Mouse (Mus musculus): ENCODE results near the gene Higd2a. TPM values are rescaled to one million over a fixed set of nuclear protein-coding genes. Genes with fewer than 3 reads are reported as not detected.

Higd2a gene
- polyA plus RNA-seq, 1 experiment, result 110 TPM

DNA sequence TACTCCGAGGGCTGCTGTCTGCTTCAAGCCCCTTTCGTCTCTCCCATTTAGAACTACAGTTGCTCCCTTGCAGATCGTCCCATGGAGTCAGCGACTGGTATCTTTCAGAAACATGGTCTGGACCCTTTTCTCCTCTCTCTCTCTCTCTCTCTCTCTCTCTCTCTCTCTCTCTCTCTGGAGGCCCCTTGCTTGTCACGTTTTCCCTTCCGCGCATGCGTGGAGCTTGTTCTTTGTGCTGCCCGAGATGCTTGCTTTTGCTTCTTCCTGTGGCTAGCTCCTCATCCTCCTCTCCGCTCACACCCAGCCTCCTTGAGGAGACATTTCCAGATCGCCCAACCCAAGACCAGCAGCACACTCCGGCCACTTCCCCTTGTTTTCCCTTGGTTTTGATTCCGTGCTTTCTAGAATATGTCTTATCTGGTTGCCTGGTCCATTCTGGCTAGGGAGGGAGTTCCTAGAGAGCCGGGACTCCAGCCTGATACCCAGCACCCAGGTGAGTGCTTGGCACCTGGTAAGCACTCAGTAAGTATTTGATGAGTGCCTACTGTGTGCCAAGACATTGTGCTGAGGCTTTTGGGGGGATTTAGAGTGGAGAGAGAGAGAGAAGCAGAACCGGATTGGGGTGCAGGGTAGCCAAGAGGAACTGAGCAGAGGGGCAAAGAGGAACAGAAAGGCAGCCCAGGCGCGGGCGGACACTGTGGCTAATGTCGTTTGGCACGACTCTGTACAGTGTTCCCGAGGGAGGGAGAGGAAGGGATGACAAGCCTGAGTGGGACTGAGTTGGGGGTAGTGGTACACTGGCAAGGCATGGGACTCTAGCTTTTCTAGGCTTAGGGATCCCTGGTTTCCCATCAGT lies 12.1 kb upstream of the Higd2a start:
- TF ChIP-seq POLR2A (IDR thresholded peaks at IDR 0.05; ENCODE audit: borderline replicate concordance, extremely low read depth, low read depth, low read length) (no peak), CTCF (IDR thresholded peaks at IDR 0.05; ENCODE audit: insufficient read depth, low read length) (no peak)
- no peak for DNase-seq
- H3K4me1 ChIP-seq (ENCODE audit: control insufficient read depth, insufficient read depth, low read length), result peaks cover 12% of the 10 kb centered on the region
- whole genome bisulfite sequencing, result 76% methylated on average over 21 of the region's 21 CpGs
- no peak overlapping the region for H3K4me3 ChIP-seq (replicated peaks; ENCODE audit: extremely low read depth, low read depth, low read length)

DNA sequence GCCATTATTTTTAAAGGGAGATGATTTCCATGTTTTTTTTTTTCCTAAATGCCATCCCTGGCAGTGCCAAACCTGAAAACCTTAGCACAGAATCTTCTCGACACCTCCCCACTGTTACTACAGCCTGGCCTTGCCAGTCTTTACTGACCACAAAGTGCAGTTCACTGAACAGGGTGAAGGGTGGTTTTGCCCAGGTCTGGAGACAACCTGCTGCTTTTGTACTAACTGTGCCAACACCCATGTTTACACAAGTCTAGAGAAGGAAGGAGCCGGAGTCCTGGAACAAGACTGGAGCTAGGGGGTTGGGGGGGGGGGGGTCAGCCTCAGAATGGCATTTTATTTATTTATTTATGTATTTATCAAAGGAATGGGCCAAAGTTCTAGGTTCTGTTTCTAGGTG lies 8.6 kb upstream of the Higd2a start:
- no peak for DNase-seq
- TF ChIP-seq POLR2A (IDR thresholded peaks at IDR 0.05; ENCODE audit: borderline replicate concordance, extremely low read depth, low read depth, low read length) (no peak), CTCF (IDR thresholded peaks at IDR 0.05; ENCODE audit: insufficient read depth, low read length) (no peak)
- Histone ChIP-seq H3K4me1 (ENCODE audit: control insufficient read depth, insufficient read depth, low read length) (peaks cover 9% of the 10 kb centered on the region), H3K4me3 (replicated peaks; ENCODE audit: extremely low read depth, low read depth, low read length) (no peak overlapping the region)
- WGBS, result 40% methylated on average over 2 of the region's 2 CpGs

- 42% methylated on average over 10 of the region's 10 CpGs for WGBS
- peaks cover 9% of the 10 kb centered on the region for H3K4me1 ChIP-seq (ENCODE audit: control insufficient read depth, insufficient read depth, low read length)
- no peak for TF ChIP-seq POLR2A (IDR thresholded peaks at IDR 0.05; ENCODE audit: borderline replicate concordance, extremely low read depth, low read depth, low read length)
- DNase-seq, result no peak
- no peak overlapping the region for H3K4me3 ChIP-seq (replicated peaks; ENCODE audit: extremely low read depth, low read depth, low read length)
Observed at GRCm38 (mm10) chr13:54582126-54582525, 7.9 kb upstream of the Higd2a start.

DNA sequence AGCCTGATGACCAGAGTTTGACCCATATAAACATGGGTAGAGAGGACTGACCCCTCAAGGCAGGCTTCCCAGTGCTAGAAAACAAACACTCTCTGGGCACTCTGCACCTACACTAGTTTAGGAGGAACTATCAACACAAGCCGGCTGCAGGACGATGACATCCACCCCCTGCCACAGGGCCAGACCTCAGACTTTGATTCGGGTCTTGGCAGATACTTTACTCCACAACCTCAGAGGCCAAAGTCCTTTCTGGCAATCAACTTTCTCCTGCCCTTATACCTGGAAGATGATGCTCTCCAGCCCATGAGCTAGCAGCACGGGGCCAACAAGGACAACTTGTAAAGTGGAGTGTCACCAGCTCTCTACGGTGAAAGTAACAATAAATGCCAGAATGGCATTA lies 7.1 kb upstream of the Higd2a start:
- H3K4me3 ChIP-seq (replicated peaks; ENCODE audit: extremely low read depth, low read depth, low read length), result no peak overlapping the region
- no peak for DNase-seq
- TF ChIP-seq CTCF (IDR thresholded peaks at IDR 0.05; ENCODE audit: insufficient read depth, low read length), result no peak
- no peak for TF ChIP-seq POLR2A (IDR thresholded peaks at IDR 0.05; ENCODE audit: borderline replicate concordance, extremely low read depth, low read depth, low read length)
- H3K4me1 ChIP-seq (ENCODE audit: control insufficient read depth, insufficient read depth, low read length), result peaks cover 9% of the 10 kb centered on the region
- 76% methylated on average over 5 of the region's 5 CpGs for WGBS

- WGBS, result 62% methylated on average over 11 of the region's 11 CpGs
- TF ChIP-seq CTCF (IDR thresholded peaks at IDR 0.05; ENCODE audit: insufficient read depth, low read length) (no peak), POLR2A (IDR thresholded peaks at IDR 0.05; ENCODE audit: borderline replicate concordance, extremely low read depth, low read depth, low read length) (no peak)
- no peak for DNase-seq
- Histone ChIP-seq H3K4me3 (replicated peaks; ENCODE audit: extremely low read depth, low read depth, low read length) (no peak overlapping the region), H3K4me1 (ENCODE audit: control insufficient read depth, insufficient read depth, low read length) (peaks cover 8% of the 10 kb centered on the region)
Observed at GRCm38 (mm10) chr13:54585831-54586230, 4.2 kb upstream of the Higd2a start.

- DNase-seq, result no peak
- no peak for TF ChIP-seq POLR2A (IDR thresholded peaks at IDR 0.05; ENCODE audit: borderline replicate concordance, extremely low read depth, low read depth, low read length)
- no peak for TF ChIP-seq CTCF (IDR thresholded peaks at IDR 0.05; ENCODE audit: insufficient read depth, low read length)
- Histone ChIP-seq H3K4me1 (ENCODE audit: control insufficient read depth, insufficient read depth, low read length) (no peaks in the 10 kb centered on the region; the same call in 1 of the 2 replicates), H3K4me3 (replicated peaks; ENCODE audit: extremely low read depth, low read depth, low read length) (peak overlapping the region; percentile 89)
- WGBS, result under 1% methylated on average over 24 of the region's 24 CpGs
Observed at GRCm38 (mm10) chr13:54589414-54589995, 502 bp upstream of the Higd2a start.

DNA sequence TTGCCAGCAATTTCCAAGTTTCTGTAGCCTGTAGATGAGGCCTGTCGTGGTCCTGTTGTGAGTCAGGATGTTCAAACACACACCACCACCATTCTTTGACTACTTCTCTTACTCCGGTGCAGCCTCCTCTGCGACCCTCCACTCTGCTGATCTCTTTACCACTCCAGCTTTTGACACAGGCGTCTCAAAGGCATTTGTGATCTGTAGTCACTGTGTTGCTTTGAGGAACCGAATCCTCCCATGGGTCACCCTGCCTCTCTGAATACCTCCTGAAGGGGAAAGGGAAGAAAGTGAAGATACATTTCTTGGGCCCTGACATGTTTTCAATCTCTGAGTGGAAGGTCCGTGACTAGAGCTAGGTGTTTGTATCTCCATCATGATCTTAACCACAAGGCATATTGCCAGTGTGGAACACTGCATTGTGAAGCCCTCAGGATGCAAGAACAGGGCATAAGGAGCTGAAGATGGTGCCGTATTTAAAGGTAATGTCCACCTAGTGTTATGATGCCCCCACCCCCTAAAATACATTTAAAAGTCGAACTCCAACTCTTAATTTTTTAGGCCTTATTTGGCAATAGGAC lies 1.9 kb downstream of the Higd2a start:
- Histone ChIP-seq H3K4me1 (ENCODE audit: control insufficient read depth, insufficient read depth, low read length) (no peaks in the 10 kb centered on the region; the same call in 1 of the 2 replicates), H3K4me3 (replicated peaks; ENCODE audit: extremely low read depth, low read depth, low read length) (no peak overlapping the region)
- no peak for DNase-seq
- 85% methylated on average over 8 of the region's 8 CpGs for WGBS
- TF ChIP-seq POLR2A (IDR thresholded peaks at IDR 0.05; ENCODE audit: borderline replicate concordance, extremely low read depth, low read depth, low read length) (no peak), CTCF (IDR thresholded peaks at IDR 0.05; ENCODE audit: insufficient read depth, low read length) (no peak)

DNA sequence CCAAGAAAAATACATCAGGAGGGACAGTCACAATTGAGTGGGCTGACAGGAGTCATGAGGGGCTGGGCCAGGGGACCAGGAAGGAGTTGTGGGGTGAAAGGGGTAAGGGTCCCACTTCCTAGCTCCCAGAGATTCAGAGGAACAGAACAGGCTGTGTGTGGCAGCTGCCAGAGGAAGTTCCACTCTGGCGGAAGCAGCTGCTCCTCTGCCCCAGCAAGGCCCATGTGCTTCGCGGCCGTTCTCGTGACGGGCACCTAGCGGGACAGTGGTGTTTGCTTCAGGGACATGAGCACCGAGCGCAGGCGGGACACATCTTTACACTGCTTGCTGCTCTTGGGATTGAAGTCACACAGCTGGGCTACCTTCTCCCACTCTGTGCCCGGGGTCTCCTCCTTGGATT lies 3.6 kb downstream of the Higd2a start:
- no peak for DNase-seq
- no peak for TF ChIP-seq POLR2A (IDR thresholded peaks at IDR 0.05; ENCODE audit: borderline replicate concordance, extremely low read depth, low read depth, low read length)
- TF ChIP-seq CTCF (IDR thresholded peaks at IDR 0.05; ENCODE audit: insufficient read depth, low read length), result no peak
- WGBS, result 82% methylated on average over 11 of the region's 11 CpGs
- Histone ChIP-seq H3K4me3 (replicated peaks; ENCODE audit: extremely low read depth, low read depth, low read length) (no peak overlapping the region), H3K4me1 (ENCODE audit: control insufficient read depth, insufficient read depth, low read length) (no peaks in the 10 kb centered on the region; the same call in 1 of the 2 replicates)

DNA sequence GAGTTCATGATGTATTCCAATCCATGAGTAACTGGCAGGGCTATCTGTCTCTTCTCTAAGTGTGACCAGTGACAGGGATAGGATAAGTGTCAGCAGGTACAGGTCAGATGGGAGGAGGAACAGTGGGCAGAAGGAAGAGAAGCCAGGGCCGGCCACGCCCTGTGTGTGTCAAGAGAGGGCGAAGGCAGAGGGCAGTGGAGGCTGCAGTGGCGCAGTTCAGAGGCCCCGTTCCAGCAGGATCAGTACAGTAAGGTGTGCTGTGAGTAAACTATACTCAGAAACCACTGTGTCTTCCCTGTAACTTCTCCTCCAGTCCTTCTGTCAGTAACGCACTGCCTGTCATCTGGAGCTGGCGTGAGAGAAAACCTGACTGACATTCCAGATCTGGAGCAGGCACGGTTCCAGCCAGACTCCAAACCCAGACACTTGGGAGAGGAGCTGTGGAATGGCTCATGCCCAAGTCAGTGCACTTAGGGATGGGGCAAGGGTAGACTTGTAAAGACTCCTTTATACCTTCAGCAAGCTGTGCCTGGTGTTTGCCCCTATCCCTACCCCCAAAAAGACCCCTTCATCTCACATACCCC lies 6.2 kb downstream of the Higd2a start:
- 59% methylated on average over 8 of the region's 8 CpGs for WGBS
- Histone ChIP-seq H3K4me1 (ENCODE audit: control insufficient read depth, insufficient read depth, low read length) (no peaks in the 10 kb centered on the region; the same call in 1 of the 2 replicates), H3K4me3 (replicated peaks; ENCODE audit: extremely low read depth, low read depth, low read length) (no peak overlapping the region)
- no peak for DNase-seq
- no peak for TF ChIP-seq POLR2A (IDR thresholded peaks at IDR 0.05; ENCODE audit: borderline replicate concordance, extremely low read depth, low read depth, low read length)
- no peak for TF ChIP-seq CTCF (IDR thresholded peaks at IDR 0.05; ENCODE audit: insufficient read depth, low read length)

Measured in lung, adult 2 months (tissue).